Mouse (Mus musculus) kidney, adult 10 weeks (tissue): ENCODE results near the gene 1700008P02Rik. TPM values are rescaled to one million over a fixed set of nuclear protein-coding genes. Genes with fewer than 3 reads are reported as not detected.

Source experiments
- polyA plus RNA-seq: library from polyadenylated mRNA; stranded (reverse); fragments of 350-450 nt; fragmentation: Illumina TruSeq; extraction: RNeasy Lipid Tissue Mini Kit (QIAGEN cat#74804); gene quantifications from one replicate; pipeline ENCODE4 v1.2.3, GENCODE M21; 2014; ENCODE audit warnings: low read depth, low replicate concordance

The 1700008P02Rik gene
- not detected for polyA plus RNA-seq

DNA sequence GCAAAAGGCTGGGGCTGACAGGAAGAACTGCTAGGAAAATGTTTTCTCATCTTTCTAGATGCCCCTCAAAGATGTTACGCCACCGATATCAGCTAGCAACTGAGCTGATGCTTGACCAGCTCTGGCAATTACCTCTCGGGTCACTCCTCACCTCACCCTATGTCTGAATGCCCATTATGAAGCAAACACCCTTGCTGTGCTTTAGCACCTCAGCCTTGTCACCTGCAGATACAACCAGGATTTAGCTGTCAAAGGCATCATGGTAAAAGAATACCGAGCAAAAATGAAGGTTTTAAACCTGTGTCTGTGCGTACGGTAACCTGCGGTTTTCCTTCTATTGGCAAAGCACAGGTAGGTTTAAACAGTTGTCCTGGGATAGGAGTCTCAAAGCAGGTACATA is at the start of gene 1700008P02Rik:
Gene 1700008P02Rik, minus strand, starts transcription at position 101 of the 400 bp plus-strand sequence.

